ENCODE assay signal across 24 mouse cellular contexts in genomic region chr5:33225673-33226072, GRCm38 (mm10). TPM values are rescaled to one million over a fixed set of nuclear protein-coding genes. Genes with fewer than 3 reads are reported as not detected.
DNase-seq lines count a peak whose midpoint lies in the region; ATAC-seq and TF ChIP-seq lines count a peak whose summit lies in the region.
"Had no signal": no experiment of that assay in that cellular context is flagged by ENCODE, and none has a peak within 500 bp of the region (broad histone marks: within the 10 kb centered on the region; RNA-seq: fewer than 3 reads in every experiment).

No protein-coding gene starts in this region.

- intact Hi-C loops in heart, adult 2 months (cut with DNase I): no loop called here

- H3K27me3 ChIP-seq in heart, embryonic 10.5 days (ENCODE audit: insufficient read depth, poor library complexity, severe bottlenecking): no peaks in the 10 kb centered on the region
- no peaks in the 10 kb centered on the region for H3K27me3 ChIP-seq in heart, adult 2 months (ENCODE audit: control insufficient read depth, insufficient read depth, low read length)
- no peaks in the 10 kb centered on the region for H3K27me3 ChIP-seq in heart, embryonic 15.5 days
- H3K27me3 ChIP-seq in kidney, embryonic 15.5 days: no peaks in the 10 kb centered on the region

- no peak for TF ChIP-seq POLR2A in heart, adult 2 months (IDR thresholded peaks at IDR 0.05; ENCODE audit: insufficient read depth, low read depth, low read length)

- no peak for ATAC-seq in heart, embryonic 15.5 days (replicated peaks; ENCODE audit: insufficient number of reproducible peaks, insufficient read depth, low FRiP score, low read depth)
- no peak for ATAC-seq in kidney, embryonic 15.5 days (replicated peaks; ENCODE audit: low FRiP score)
- ATAC-seq: activated CD4-positive, CD25-positive, alpha-beta regulatory T cell, adult 4 months; forebrain, embryonic 14.5 days; forebrain, postnatal 0 days; hindbrain, postnatal 0 days; inflammation-experienced regulatory T-cells, adult 6 months; intestine, embryonic 16.5 days had no signal

- peaks cover 69% of the 10 kb centered on the region for H3K4me1 ChIP-seq in heart, embryonic 10.5 days
- peaks cover 18% of the 10 kb centered on the region for H3K4me1 ChIP-seq in heart, adult 2 months (ENCODE audit: control insufficient read depth, insufficient read depth, low read length)
- peaks cover 48% of the 10 kb centered on the region for H3K4me1 ChIP-seq in heart, embryonic 15.5 days (replicated peaks)
- H3K4me1 ChIP-seq in kidney, embryonic 15.5 days: peaks cover 51% of the 10 kb centered on the region

- TF ChIP-seq EP300 in heart, adult 2 months (IDR thresholded peaks at IDR 0.05; ENCODE audit: insufficient read depth, low read depth, low read length): no peak

- H3K4me2 ChIP-seq in heart, embryonic 15.5 days: no peak overlapping the region
- H3K4me2 ChIP-seq in kidney, embryonic 15.5 days: no peak overlapping the region
- H3K4me2 ChIP-seq: heart, embryonic 11.5 days; hindbrain, embryonic 14.5 days had no signal

- no peak overlapping the region for H3K9ac ChIP-seq in heart, adult 2 months (ENCODE audit: low read depth, low read length)
- no peak overlapping the region for H3K9ac ChIP-seq in heart, embryonic 15.5 days
- no peak overlapping the region for H3K9ac ChIP-seq in kidney, embryonic 15.5 days
- H3K9ac ChIP-seq: forebrain, postnatal 0 days; hindbrain, embryonic 14.5 days had no signal

- no peaks in the 10 kb centered on the region for H3K79me2 ChIP-seq in heart, adult 2 months (replicated peaks; ENCODE audit: control insufficient read depth, insufficient read depth, low read length)

- 0 out of 2 replicates have a peak overlapping the region, but pooled peaks have one; percentile 62 for H3K27ac ChIP-seq in heart, embryonic 10.5 days
- no peak overlapping the region for H3K27ac ChIP-seq in heart, adult 2 months
- peak overlapping the region; percentile 52; the same call in 1 of the 2 replicates for H3K27ac ChIP-seq in heart, embryonic 15.5 days
- peak overlapping the region; percentile 32; the same call in 1 of the 2 replicates for H3K27ac ChIP-seq in kidney, embryonic 15.5 days
- H3K27ac ChIP-seq: hindbrain, embryonic 14.5 days; hindbrain, postnatal 0 days had no signal

- H3K4me3 ChIP-seq in heart, embryonic 10.5 days: no peak overlapping the region
- no peak overlapping the region for H3K4me3 ChIP-seq in heart, adult 2 months
- H3K4me3 ChIP-seq in heart, embryonic 15.5 days: no peak overlapping the region
- H3K4me3 ChIP-seq in kidney, embryonic 15.5 days (replicated peaks): no peak overlapping the region

- H3K36me3 ChIP-seq in heart, embryonic 10.5 days: no peaks in the 10 kb centered on the region
- H3K36me3 ChIP-seq in heart, adult 2 months (ENCODE audit: control insufficient read depth, insufficient read depth, low read length): no peaks in the 10 kb centered on the region
- H3K36me3 ChIP-seq in heart, embryonic 15.5 days: no peaks in the 10 kb centered on the region
- H3K36me3 ChIP-seq in kidney, embryonic 15.5 days: no peaks in the 10 kb centered on the region

- 93% methylated on average over 5 of the region's 5 CpGs for WGBS in heart, embryonic 10.5 days
- 85% methylated on average over 5 of the region's 5 CpGs for WGBS in heart, adult 2 months
- 82% methylated on average over 5 of the region's 5 CpGs for WGBS in heart, embryonic 15.5 days
- WGBS in kidney, embryonic 15.5 days: 72% methylated on average over 5 of the region's 5 CpGs

- no peak for TF ChIP-seq CTCF in heart, adult 2 months (IDR thresholded peaks at IDR 0.05)

- peak; percentile 52 for DNase-seq in adrenal gland, adult 2 months
- DNase-seq in adrenal gland, postnatal 14 days: no peak
- no peak for DNase-seq in heart, embryonic 10.5 days (ENCODE audit: low spot score)
- no peak for DNase-seq in heart, adult 2 months
- no peak for DNase-seq in heart, postnatal 4 days
- DNase-seq in kidney, postnatal 14 days: no peak
- DNase-seq: cerebellum, adult 18-20 months; cerebellum, adult 9-10 months; cerebellum, postnatal 14 days; forebrain, postnatal 0 days; gastrocnemius, postnatal 10 days; gastrocnemius, postnatal 36 days; kidney, adult 18-20 months; kidney, adult 9 months had no signal

- H3K9me3 ChIP-seq in heart, embryonic 10.5 days: no peaks in the 10 kb centered on the region
- no peaks in the 10 kb centered on the region for H3K9me3 ChIP-seq in heart, embryonic 15.5 days (replicated peaks)
- H3K9me3 ChIP-seq in kidney, embryonic 15.5 days (replicated peaks): no peaks in the 10 kb centered on the region

RNA-seq across cellular contexts. Expression of gene Spon2, which starts 7.4 kb away (rescaled TPM):
- 1 to 10 TPM; 1.2 to 2.5 TPM for total RNA-seq in adrenal gland, adult 2 months (2021)
- polyA plus RNA-seq in adrenal gland, adult 2 months (2012; rRNA removed): 2.6 and 2.8 TPM in 2 replicates
- 1.7 and 2.5 TPM in 2 replicates for total RNA-seq in adrenal gland, postnatal 14 days (2021)
- polyA plus RNA-seq in heart, embryonic 10.5 days (2016; fragmentation: Nextera tagmentation; extraction: Ambion mirVana): 16.9 and 27.0 TPM in 2 replicates
- 10 to 100 TPM in 1 of 2 experiments, 1 to 10 TPM in 1; 2.6 to 13.7 TPM for total RNA-seq in heart, adult 2 months (2021)
- polyA plus RNA-seq in heart, adult 2 months (2012; rRNA removed): 13.8 and 28.5 TPM in 2 replicates
- 59.7 and 67.2 TPM in 2 replicates for polyA plus RNA-seq in heart, embryonic 15.5 days (2015; fragmentation: Nextera tagmentation; extraction: Ambion mirVana)
- total RNA-seq in heart, postnatal 4 days (2021): 10 to 100 TPM; 56.8 to 62.9 TPM
- 6.0 and 13.2 TPM in 2 replicates for polyA plus RNA-seq in kidney, embryonic 15.5 days (2015; fragmentation: Nextera tagmentation; extraction: Ambion mirVana)
- total RNA-seq: granulocyte monocyte progenitor cell, adult 5-6 weeks had no signal
- polyA plus RNA-seq: activated CD4-positive, CD25-positive, alpha-beta regulatory T cell, adult 4 months; inflammation-experienced regulatory T-cells, adult 6 months had no signal

RNA-seq across cellular contexts. Expression of gene Ctbp1, which starts 49.1 kb away (rescaled TPM):
- total RNA-seq in adrenal gland, adult 2 months (2021): 100 to 1,000 TPM; 206 to 228 TPM
- 447 and 508 TPM in 2 replicates for polyA plus RNA-seq in adrenal gland, adult 2 months (2012; rRNA removed)
- total RNA-seq in adrenal gland, postnatal 14 days (2021): 188 and 195 TPM in 2 replicates
- 280 and 331 TPM in 2 replicates for polyA plus RNA-seq in heart, embryonic 10.5 days (2016; fragmentation: Nextera tagmentation; extraction: Ambion mirVana)
- total RNA-seq in heart, adult 2 months (2021): 100 to 1,000 TPM; 213 to 227 TPM
- 175 and 178 TPM in 2 replicates for polyA plus RNA-seq in heart, adult 2 months (2012; rRNA removed)
- polyA plus RNA-seq in heart, embryonic 15.5 days (2015; fragmentation: Nextera tagmentation; extraction: Ambion mirVana): 190 and 256 TPM in 2 replicates
- 100 to 1,000 TPM; 264 to 274 TPM for total RNA-seq in heart, postnatal 4 days (2021)
- polyA plus RNA-seq in kidney, embryonic 15.5 days (2015; fragmentation: Nextera tagmentation; extraction: Ambion mirVana): 318 and 324 TPM in 2 replicates
